Mouse (Mus musculus): ENCODE results near the gene Ep300. TPM values are rescaled to one million over a fixed set of nuclear protein-coding genes. Genes with fewer than 3 reads are reported as not detected.

Gene Ep300
- polyA plus RNA-seq, 1 experiment = 55.4 TPM

DNA sequence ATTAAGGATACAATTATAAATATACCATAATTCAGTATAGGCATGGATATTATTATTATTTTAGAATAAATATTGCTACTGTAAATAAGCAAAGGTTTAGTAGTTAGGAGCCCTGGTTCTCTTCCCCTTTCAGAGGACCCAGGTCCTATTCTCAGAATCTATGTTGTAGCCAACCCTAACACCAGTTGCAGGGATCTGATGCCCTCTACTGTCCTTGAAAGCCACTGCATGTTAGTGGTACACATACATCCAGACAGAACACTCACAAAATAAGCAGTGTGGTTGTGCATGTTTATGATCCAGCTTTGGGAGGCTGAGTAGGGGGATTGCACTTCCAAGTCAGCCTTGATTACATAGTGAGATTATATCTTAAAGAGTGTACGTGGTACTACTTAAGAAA is 21.5 kb downstream of the Ep300 start:
- no peak overlapping the region for H3K4me3 ChIP-seq (replicated peaks; ENCODE audit: control insufficient read depth, low read depth, low read length)
- TF ChIP-seq CTCF (IDR thresholded peaks at IDR 0.05; ENCODE audit: control insufficient read depth, insufficient read depth, low read length) (peak; percentile 34; the same call in 1 of the 2 replicates), POLR2A (IDR thresholded peaks at IDR 0.05; ENCODE audit: borderline replicate concordance, control insufficient read depth, low read depth, low read length) (no peak)
- 76% methylated on average over 1 of the region's 1 CpGs for WGBS
- H3K4me1 ChIP-seq (ENCODE audit: control insufficient read depth, insufficient read depth, low read length) = no peaks in the 10 kb centered on the region
- H3K27ac ChIP-seq (ENCODE audit: control insufficient read depth, insufficient read depth, low read depth, low read length, poor library complexity) = no peak overlapping the region

GRCm38 (mm10) chr15:81649516-81650455 is 64.6 kb downstream of the Ep300 start:
- TF ChIP-seq CTCF (IDR thresholded peaks at IDR 0.05; ENCODE audit: control insufficient read depth, insufficient read depth, low read length) (no peak), POLR2A (IDR thresholded peaks at IDR 0.05; ENCODE audit: borderline replicate concordance, control insufficient read depth, low read depth, low read length) (no peak)
- H3K4me3 ChIP-seq (replicated peaks; ENCODE audit: control insufficient read depth, low read depth, low read length) = no peak overlapping the region
- no peaks in the 10 kb centered on the region for H3K4me1 ChIP-seq (ENCODE audit: control insufficient read depth, insufficient read depth, low read length)
- WGBS = 90% methylated on average over 8 of the region's 8 CpGs
- H3K27ac ChIP-seq (ENCODE audit: control insufficient read depth, insufficient read depth, low read depth, low read length, poor library complexity) = no peak overlapping the region

DNA sequence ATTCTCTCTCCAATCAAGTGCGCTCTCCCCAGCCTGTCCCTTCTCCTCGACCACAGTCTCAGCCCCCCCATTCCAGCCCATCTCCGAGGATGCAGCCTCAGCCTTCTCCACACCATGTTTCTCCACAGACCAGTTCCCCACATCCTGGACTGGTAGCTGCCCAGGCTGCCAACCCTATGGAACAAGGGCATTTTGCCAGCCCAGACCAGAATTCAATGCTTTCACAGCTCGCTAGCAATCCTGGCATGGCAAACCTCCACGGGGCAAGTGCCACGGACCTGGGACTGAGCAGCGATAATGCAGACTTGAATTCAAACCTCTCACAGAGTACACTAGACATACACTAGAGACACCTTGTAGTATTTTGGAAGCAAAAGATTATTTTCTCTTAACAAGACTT is 65.5 kb downstream of the Ep300 start:
- Histone ChIP-seq H3K27ac (ENCODE audit: control insufficient read depth, insufficient read depth, low read depth, low read length, poor library complexity) (no peak overlapping the region), H3K4me1 (ENCODE audit: control insufficient read depth, insufficient read depth, low read length) (no peaks in the 10 kb centered on the region), H3K4me3 (replicated peaks; ENCODE audit: control insufficient read depth, low read depth, low read length) (no peak overlapping the region)
- 89% methylated on average over 7 of the region's 7 CpGs for WGBS
- TF ChIP-seq CTCF (IDR thresholded peaks at IDR 0.05; ENCODE audit: control insufficient read depth, insufficient read depth, low read length) = no peak
- TF ChIP-seq POLR2A (IDR thresholded peaks at IDR 0.05; ENCODE audit: borderline replicate concordance, control insufficient read depth, low read depth, low read length) = no peak

DNA sequence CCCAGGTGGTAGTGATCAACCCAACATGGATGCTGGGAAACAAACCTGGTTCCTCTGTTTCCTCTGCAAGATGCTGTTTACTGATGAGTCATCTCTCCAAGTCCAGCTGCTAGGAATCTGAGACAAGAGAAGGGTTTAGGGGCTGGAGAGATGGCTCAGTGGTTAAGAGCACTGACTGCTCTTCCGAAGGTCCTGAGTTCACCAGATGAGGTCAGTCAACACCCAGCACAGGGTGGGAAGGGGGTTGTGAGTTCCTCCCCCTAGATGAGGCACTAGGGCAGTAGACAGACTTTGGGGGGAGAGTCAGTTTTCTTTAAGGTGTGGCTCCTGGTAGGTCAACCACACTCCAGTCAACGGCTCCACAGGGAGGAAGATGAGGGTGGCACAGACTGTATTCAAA is 76.5 kb downstream of the Ep300 start:
- 79% methylated on average over 2 of the region's 2 CpGs for WGBS
- Histone ChIP-seq H3K4me1 (ENCODE audit: control insufficient read depth, insufficient read depth, low read length) (no peaks in the 10 kb centered on the region), H3K27ac (ENCODE audit: control insufficient read depth, insufficient read depth, low read depth, low read length, poor library complexity) (no peak overlapping the region), H3K4me3 (replicated peaks; ENCODE audit: control insufficient read depth, low read depth, low read length) (no peak overlapping the region)
- no peak for TF ChIP-seq POLR2A (IDR thresholded peaks at IDR 0.05; ENCODE audit: borderline replicate concordance, control insufficient read depth, low read depth, low read length)
- no peak for TF ChIP-seq CTCF (IDR thresholded peaks at IDR 0.05; ENCODE audit: control insufficient read depth, insufficient read depth, low read length)

- Histone ChIP-seq H3K27ac (ENCODE audit: control insufficient read depth, insufficient read depth, low read depth, low read length, poor library complexity) (no peak overlapping the region), H3K4me3 (replicated peaks; ENCODE audit: control insufficient read depth, low read depth, low read length) (no peak overlapping the region), H3K4me1 (ENCODE audit: control insufficient read depth, insufficient read depth, low read length) (no peaks in the 10 kb centered on the region)
- TF ChIP-seq POLR2A (IDR thresholded peaks at IDR 0.05; ENCODE audit: borderline replicate concordance, control insufficient read depth, low read depth, low read length) (no peak), CTCF (IDR thresholded peaks at IDR 0.05; ENCODE audit: control insufficient read depth, insufficient read depth, low read length) (no peak)
- WGBS = 68% methylated on average over 10 of the region's 10 CpGs
Observed at GRCm38 (mm10) chr15:81663281-81663680, 78.1 kb downstream of the Ep300 start.

GRCm38 (mm10) chr15:81663697-81664561 is 78.8 kb downstream of the Ep300 start, which contains the start of gene L3mbtl2:
Gene L3mbtl2 (plus strand): TSS chr15:81663889.
- Histone ChIP-seq H3K27ac (ENCODE audit: control insufficient read depth, insufficient read depth, low read depth, low read length, poor library complexity) (peak within 1 kb of the TSS; percentile 66), H3K4me3 (replicated peaks; ENCODE audit: control insufficient read depth, low read depth, low read length) (peak within 1 kb of the TSS; percentile 97), H3K4me1 (ENCODE audit: control insufficient read depth, insufficient read depth, low read length) (no peaks in the 10 kb centered on the region)
- under 1% methylated on average over 55 of the region's 55 CpGs for WGBS
- TF ChIP-seq CTCF (IDR thresholded peaks at IDR 0.05; ENCODE audit: control insufficient read depth, insufficient read depth, low read length) (0 out of 2 replicates have a peak, but pooled peaks have one; percentile 13), POLR2A (IDR thresholded peaks at IDR 0.05; ENCODE audit: borderline replicate concordance, control insufficient read depth, low read depth, low read length) (peak; percentile 52; the same call in 1 of the 2 replicates)

GRCm38 (mm10) chr15:81666957-81667356 is 81.8 kb downstream of the Ep300 start:
- TF ChIP-seq CTCF (IDR thresholded peaks at IDR 0.05; ENCODE audit: control insufficient read depth, insufficient read depth, low read length) (no peak), POLR2A (IDR thresholded peaks at IDR 0.05; ENCODE audit: borderline replicate concordance, control insufficient read depth, low read depth, low read length) (no peak)
- WGBS = 79% methylated on average over 10 of the region's 10 CpGs
- no peak overlapping the region for H3K4me3 ChIP-seq (replicated peaks; ENCODE audit: control insufficient read depth, low read depth, low read length)
- H3K4me1 ChIP-seq (ENCODE audit: control insufficient read depth, insufficient read depth, low read length) = no peaks in the 10 kb centered on the region
- no peak overlapping the region for H3K27ac ChIP-seq (ENCODE audit: control insufficient read depth, insufficient read depth, low read depth, low read length, poor library complexity)

GRCm38 (mm10) chr15:81670231-81670640 is 85.1 kb downstream of the Ep300 start:
- 80% methylated on average over 4 of the region's 4 CpGs for WGBS
- no peaks in the 10 kb centered on the region for H3K4me1 ChIP-seq (ENCODE audit: control insufficient read depth, insufficient read depth, low read length)
- TF ChIP-seq CTCF (IDR thresholded peaks at IDR 0.05; ENCODE audit: control insufficient read depth, insufficient read depth, low read length) (peak; percentile 55), POLR2A (IDR thresholded peaks at IDR 0.05; ENCODE audit: borderline replicate concordance, control insufficient read depth, low read depth, low read length) (no peak)
- H3K27ac ChIP-seq (ENCODE audit: control insufficient read depth, insufficient read depth, low read depth, low read length, poor library complexity) = no peak overlapping the region
- no peak overlapping the region for H3K4me3 ChIP-seq (replicated peaks; ENCODE audit: control insufficient read depth, low read depth, low read length)

Data from bone marrow, adult 2 months (tissue).